Mouse (Mus musculus): ENCODE measurements around the gene Fmn2. TPM values are rescaled to one million over a fixed set of nuclear protein-coding genes. Genes with fewer than 3 reads are reported as not detected.
A peak's percentile ranks its signal among the peaks of the same experiment; 100 is the strongest.

Gene Fmn2
- polyA plus RNA-seq, 1 experiment = 0.72 TPM

GRCm38 (mm10) chr1:174811846-174812245 lies 310.2 kb downstream of the Fmn2 start:
- no peaks in the 10 kb centered on the region for H3K4me1 ChIP-seq (ENCODE audit: control insufficient read depth, insufficient read depth, low read length)
- H3K27ac ChIP-seq (ENCODE audit: insufficient read depth, low read length) = no peak overlapping the region
- TF ChIP-seq POLR2A (IDR thresholded peaks at IDR 0.05; ENCODE audit: low read depth, low read length) = no peak
- TF ChIP-seq CTCF (IDR thresholded peaks at IDR 0.05; ENCODE audit: borderline replicate concordance, insufficient read depth, low read length) = no peak
- no peak overlapping the region for H3K4me3 ChIP-seq (ENCODE audit: insufficient read depth, low read length)

- Histone ChIP-seq H3K27ac (ENCODE audit: insufficient read depth, low read length) (peak overlapping the region; percentile 43; the same call in 1 of the 2 replicates), H3K4me1 (ENCODE audit: control insufficient read depth, insufficient read depth, low read length) (peaks cover 6% of the 10 kb centered on the region; the same call in 1 of the 2 replicates), H3K4me3 (ENCODE audit: insufficient read depth, low read length) (no peak overlapping the region)
- TF ChIP-seq POLR2A (IDR thresholded peaks at IDR 0.05; ENCODE audit: low read depth, low read length) (no peak), CTCF (IDR thresholded peaks at IDR 0.05; ENCODE audit: borderline replicate concordance, insufficient read depth, low read length) (no peak)
These were observed 324.9 kb downstream of the Fmn2 start for GRCm38 (mm10) chr1:174826562-174826961.

GRCm38 (mm10) chr1:174836861-174837260 lies 335.2 kb downstream of the Fmn2 start:
- H3K4me1 ChIP-seq (ENCODE audit: control insufficient read depth, insufficient read depth, low read length) = no peaks in the 10 kb centered on the region
- TF ChIP-seq POLR2A (IDR thresholded peaks at IDR 0.05; ENCODE audit: low read depth, low read length) (no peak), CTCF (IDR thresholded peaks at IDR 0.05; ENCODE audit: borderline replicate concordance, insufficient read depth, low read length) (no peak)
- no peak overlapping the region for H3K4me3 ChIP-seq (ENCODE audit: insufficient read depth, low read length)

GRCm38 (mm10) chr1:174844786-174845185 lies 343.2 kb downstream of the Fmn2 start:
- H3K4me1 ChIP-seq (ENCODE audit: control insufficient read depth, insufficient read depth, low read length) = no peaks in the 10 kb centered on the region
- peak overlapping the region; percentile 52 for H3K27ac ChIP-seq (ENCODE audit: insufficient read depth, low read length)
- H3K4me3 ChIP-seq (ENCODE audit: insufficient read depth, low read length) = no peak overlapping the region
- no peak for TF ChIP-seq CTCF (IDR thresholded peaks at IDR 0.05; ENCODE audit: borderline replicate concordance, insufficient read depth, low read length)
- no peak for TF ChIP-seq POLR2A (IDR thresholded peaks at IDR 0.05; ENCODE audit: low read depth, low read length)

More at GRCm38 (mm10) chr1:174836861-174837260, 335.2 kb downstream of the Fmn2 start:
- H3K27ac ChIP-seq (ENCODE audit: insufficient read depth, low read length) = no peak overlapping the region

- H3K27ac ChIP-seq (ENCODE audit: insufficient read depth, low read length) = no peak overlapping the region
- H3K4me3 ChIP-seq (ENCODE audit: insufficient read depth, low read length) = no peak overlapping the region
- H3K4me1 ChIP-seq (ENCODE audit: control insufficient read depth, insufficient read depth, low read length) = no peaks in the 10 kb centered on the region
- no peak for TF ChIP-seq CTCF (IDR thresholded peaks at IDR 0.05; ENCODE audit: borderline replicate concordance, insufficient read depth, low read length)
These were observed 354.6 kb downstream of the Fmn2 start for GRCm38 (mm10) chr1:174856188-174856587.

GRCm38 (mm10) chr1:174860407-174861118 lies 358.9 kb downstream of the Fmn2 start:
- no peak overlapping the region for H3K4me3 ChIP-seq (ENCODE audit: insufficient read depth, low read length)

More at GRCm38 (mm10) chr1:174860407-174861118, 358.9 kb downstream of the Fmn2 start:
- Histone ChIP-seq H3K27ac (ENCODE audit: insufficient read depth, low read length) (no peak overlapping the region), H3K4me1 (ENCODE audit: control insufficient read depth, insufficient read depth, low read length) (no peaks in the 10 kb centered on the region)
- TF ChIP-seq CTCF (IDR thresholded peaks at IDR 0.05; ENCODE audit: borderline replicate concordance, insufficient read depth, low read length) = no peak
- TF ChIP-seq POLR2A (IDR thresholded peaks at IDR 0.05; ENCODE audit: low read depth, low read length) = no peak

Other genes with a start within 250 kb of the Fmn2 start
- gene Olfr419, start 249.8 kb upstream of the Fmn2 start, polyA plus RNA-seq (2011; ENCODE audit: insufficient read length, low read depth, missing spikeins) = not detected in 2 replicates
- not detected in 2 replicates for gene Mptx1, start 171.3 kb upstream of the Fmn2 start, polyA plus RNA-seq (2011; ENCODE audit: insufficient read length, low read depth, missing spikeins)
- not detected in 2 replicates for gene Olfr417, start 136.7 kb upstream of the Fmn2 start, polyA plus RNA-seq (2011; ENCODE audit: insufficient read length, low read depth, missing spikeins)
- not detected in 2 replicates for gene Olfr248, start 110.8 kb upstream of the Fmn2 start, polyA plus RNA-seq (2011; ENCODE audit: insufficient read length, low read depth, missing spikeins)
- gene Olfr414, start 77.8 kb upstream of the Fmn2 start, polyA plus RNA-seq (2011; ENCODE audit: insufficient read length, low read depth, missing spikeins) = not detected in 2 replicates
- not detected in 2 replicates for gene Olfr220, start 59.7 kb upstream of the Fmn2 start, polyA plus RNA-seq (2011; ENCODE audit: insufficient read length, low read depth, missing spikeins)